Mouse (Mus musculus) testis, adult 2 months (tissue): ENCODE data around the gene Gpatch2. TPM values are rescaled to one million over a fixed set of nuclear protein-coding genes. Genes with fewer than 3 reads are reported as not detected.

Experiments
- H3K27ac ChIP-seq: fragments of 200-500 bp; 2 replicates; pipeline ENCODE4 v1.5.1; 2012; ENCODE audit warnings: low read depth, low read length; ENCODE audit not compliant: control insufficient read depth, insufficient read depth
- H3K27me3 ChIP-seq: fragments of 200-500 bp; 2 replicates; pipeline ENCODE4 v1.6.1; 2012; ENCODE audit warnings: mild to moderate bottlenecking, low read length, moderate library complexity; ENCODE audit not compliant: control insufficient read depth, insufficient read depth
- H3K36me3 ChIP-seq: fragments of 200-500 bp; 2 replicates; pipeline ENCODE4 v1.6.1; 2012; ENCODE audit warnings: mild to moderate bottlenecking, low read length; ENCODE audit not compliant: control insufficient read depth, insufficient read depth
- H3K4me1 ChIP-seq: fragments of 200-500 bp; 2 replicates; pipeline ENCODE4 v1.6.1; 2012; ENCODE audit warnings: low read length; ENCODE audit not compliant: control insufficient read depth, insufficient read depth
- H3K4me3 ChIP-seq: fragments of 200-500 bp; 2 replicates; pipeline ENCODE4 v1.5.1; 2012; ENCODE audit warnings: low read depth, mild to moderate bottlenecking, low read length, moderate library complexity, mixed read lengths; ENCODE audit not compliant: control insufficient read depth
- CTCF ChIP-seq: fragments of 200-500 bp; IDR thresholded peaks from 2 replicates; pipeline ENCODE4 v1.5.1; 2012; ENCODE audit warnings: low read depth, mild to moderate bottlenecking, inconsistent platforms, low read length, moderate library complexity; ENCODE audit not compliant: control insufficient read depth, insufficient read depth, insufficient replicate concordance
- POLR2A ChIP-seq: fragments of 200-500 bp; IDR thresholded peaks from 2 replicates; pipeline ENCODE4 v1.6.1; 2012; ENCODE audit warnings: low read depth, mild to moderate bottlenecking, inconsistent platforms, low read length, moderate library complexity; ENCODE audit not compliant: control insufficient read depth
- polyA plus RNA-seq: library from polyadenylated mRNA; depleted of rRNA; stranded (reverse); fragments of >200 nt; gene quantifications from 2 replicates; pipeline ENCODE4 v1.2.3, GENCODE M21; 2012

Gene Gpatch2
- polyA plus RNA-seq, 1 experiment = 31.9 TPM

DNA sequence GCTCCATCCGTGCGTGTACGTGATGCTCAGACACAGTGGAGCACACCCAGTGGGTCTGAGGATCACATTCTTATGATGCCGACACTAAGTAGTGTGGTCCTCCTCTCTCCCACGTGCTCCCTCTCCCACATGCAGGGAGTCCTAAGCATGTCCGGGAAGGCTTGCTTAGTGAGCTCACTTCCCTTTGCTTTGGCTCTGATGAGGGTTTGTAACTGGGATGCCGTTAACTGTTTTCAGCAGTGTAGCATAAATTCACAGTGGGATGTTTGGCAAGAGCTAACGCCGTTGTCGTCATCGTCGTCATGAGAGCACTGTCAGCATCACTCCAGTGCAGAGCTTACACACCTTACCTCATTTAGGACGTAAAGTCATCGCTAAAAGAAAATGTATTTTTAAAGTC is 133.6 kb downstream of the Gpatch2 start:
- Histone ChIP-seq H3K36me3 (no peaks in the 10 kb centered on the region; the same call in 1 of the 2 replicates), H3K27ac (0 out of 2 replicates have a peak overlapping the region, but pooled peaks have one; percentile 25), H3K4me3 (no peak overlapping the region), H3K27me3 (no peaks in the 10 kb centered on the region), H3K4me1 (no peaks in the 10 kb centered on the region)
- no peak for TF ChIP-seq POLR2A
- TF ChIP-seq CTCF = no peak

- Histone ChIP-seq H3K27ac (no peak overlapping the region), H3K36me3 (no peaks in the 10 kb centered on the region), H3K4me1 (no peaks in the 10 kb centered on the region), H3K27me3 (no peaks in the 10 kb centered on the region), H3K4me3 (no peak overlapping the region)
- TF ChIP-seq POLR2A (no peak), CTCF (no peak)
Measured at GRCm38 (mm10) chr1:187356169-187356568, 140.9 kb downstream of the Gpatch2 start.

DNA sequence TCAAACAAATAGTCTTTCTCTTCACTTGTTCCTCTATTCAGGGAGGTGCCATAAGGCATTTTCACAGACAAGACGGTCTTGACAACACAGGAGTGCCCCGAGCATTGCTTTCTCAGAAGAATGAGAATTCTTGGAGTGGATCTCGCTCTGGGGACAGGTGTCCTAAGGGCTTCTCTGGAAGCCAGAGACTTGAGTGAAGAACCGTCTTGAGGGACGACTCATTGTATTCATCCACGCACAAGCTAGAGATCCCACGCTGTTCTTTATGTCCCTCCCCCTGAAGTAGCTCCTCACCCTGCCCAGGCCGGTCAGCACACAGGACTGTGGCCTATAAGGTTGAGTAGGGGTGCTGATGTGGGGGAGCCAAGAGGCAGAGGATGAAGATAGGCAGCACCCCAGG is 141.6 kb downstream of the Gpatch2 start:
- Histone ChIP-seq H3K36me3 (no peaks in the 10 kb centered on the region), H3K27me3 (no peaks in the 10 kb centered on the region), H3K27ac (no peak overlapping the region), H3K4me3 (no peak overlapping the region), H3K4me1 (no peaks in the 10 kb centered on the region)
- TF ChIP-seq POLR2A = no peak
- TF ChIP-seq CTCF = no peak

DNA sequence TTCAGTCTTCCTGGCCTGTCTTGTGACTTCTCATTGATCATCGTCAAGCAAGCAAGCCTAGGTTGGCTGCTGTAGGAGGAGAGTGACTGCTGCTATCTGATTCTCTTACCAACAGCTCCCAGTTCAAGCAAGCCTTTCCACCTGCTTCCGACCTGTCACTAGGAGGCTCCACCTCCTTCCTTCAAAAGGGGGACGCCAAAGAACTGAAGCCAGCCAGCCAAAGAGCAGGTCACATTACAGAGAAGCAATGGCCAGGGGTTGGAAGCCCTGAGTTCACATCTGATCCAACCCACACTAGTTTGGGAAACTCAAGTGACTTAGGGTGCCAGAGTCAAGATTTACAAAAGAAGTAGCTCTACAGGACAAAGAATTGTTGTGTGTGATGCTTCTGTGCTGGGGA is 144.9 kb downstream of the Gpatch2 start:
- Histone ChIP-seq H3K27ac (no peak overlapping the region), H3K4me1 (no peaks in the 10 kb centered on the region), H3K36me3 (no peaks in the 10 kb centered on the region), H3K27me3 (no peaks in the 10 kb centered on the region), H3K4me3 (no peak overlapping the region)
- TF ChIP-seq POLR2A = no peak
- no peak for TF ChIP-seq CTCF

DNA sequence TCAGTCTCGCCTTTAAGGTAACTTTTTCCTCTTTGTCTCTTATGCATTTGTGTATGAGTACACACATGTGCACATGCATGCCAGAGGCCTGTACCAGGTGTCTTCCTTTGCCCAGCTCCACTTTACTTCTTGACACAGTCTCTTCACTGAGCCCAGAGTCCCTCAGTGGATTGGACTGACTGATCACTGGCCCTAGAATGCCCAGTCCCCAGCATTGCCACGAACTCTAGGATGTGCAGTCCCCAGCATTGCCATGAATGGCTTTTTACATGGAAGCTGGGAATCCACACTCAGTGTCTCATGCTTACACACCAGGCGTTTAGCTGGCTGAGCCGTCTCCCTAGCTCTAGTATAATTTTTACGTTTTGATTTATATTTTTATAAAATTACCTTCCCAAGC is 147.2 kb downstream of the Gpatch2 start:
- TF ChIP-seq POLR2A = no peak
- no peak for TF ChIP-seq CTCF
- Histone ChIP-seq H3K27me3 (no peaks in the 10 kb centered on the region), H3K27ac (no peak overlapping the region), H3K4me1 (no peaks in the 10 kb centered on the region), H3K4me3 (no peak overlapping the region), H3K36me3 (no peaks in the 10 kb centered on the region)

GRCm38 (mm10) chr1:187365424-187365823 is 150.1 kb downstream of the Gpatch2 start:
- TF ChIP-seq POLR2A (no peak), CTCF (no peak)
- Histone ChIP-seq H3K27ac (no peak overlapping the region), H3K4me1 (no peaks in the 10 kb centered on the region), H3K36me3 (no peaks in the 10 kb centered on the region), H3K27me3 (no peaks in the 10 kb centered on the region), H3K4me3 (no peak overlapping the region)

GRCm38 (mm10) chr1:187366806-187367205 is 151.5 kb downstream of the Gpatch2 start:
- TF ChIP-seq CTCF (no peak), POLR2A (no peak)
- no peaks in the 10 kb centered on the region for H3K36me3 ChIP-seq
- no peak overlapping the region for H3K4me3 ChIP-seq
- no peak overlapping the region for H3K27ac ChIP-seq
- no peaks in the 10 kb centered on the region for H3K4me1 ChIP-seq
- no peaks in the 10 kb centered on the region for H3K27me3 ChIP-seq

- TF ChIP-seq POLR2A (no peak), CTCF (no peak)
- Histone ChIP-seq H3K27me3 (no peaks in the 10 kb centered on the region), H3K4me1 (no peaks in the 10 kb centered on the region), H3K4me3 (no peak overlapping the region), H3K36me3 (no peaks in the 10 kb centered on the region), H3K27ac (no peak overlapping the region)
Measured at GRCm38 (mm10) chr1:187369049-187369448, 153.7 kb downstream of the Gpatch2 start.
